33 mouse cellular contexts compared by ENCODE assay signal in the genomic region with DNA sequence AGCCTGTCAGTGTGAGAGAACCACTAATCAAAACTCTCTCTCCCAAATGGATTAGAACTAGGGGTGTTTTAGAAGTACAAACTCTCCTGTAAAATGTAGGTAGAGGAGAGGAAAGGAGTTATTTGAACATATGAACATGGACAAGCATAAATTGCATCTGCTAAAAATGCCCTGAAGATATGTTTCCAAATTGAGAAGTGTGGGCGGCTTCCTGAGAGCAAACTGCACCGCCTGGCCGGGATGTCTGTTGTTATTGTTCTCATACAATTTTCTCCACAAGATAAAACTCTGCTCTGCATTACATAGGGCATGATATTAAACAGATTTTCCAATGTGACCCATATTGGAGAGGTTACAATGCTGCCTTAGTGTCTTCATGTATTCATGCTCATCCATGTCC. TPM values are rescaled to one million over a fixed set of nuclear protein-coding genes. Genes with fewer than 3 reads are reported as not detected.
"Had no signal": no experiment of that assay in that cellular context is flagged by ENCODE, and none has a peak within 500 bp of the region (broad histone marks: within the 10 kb centered on the region; RNA-seq: fewer than 3 reads in every experiment).

No protein-coding gene starts in this region.

- DNase-seq: gastrocnemius, postnatal 14 days; gastrocnemius, postnatal 36 days; heart, adult 11 months; heart, adult 2 months; heart, postnatal 14 days; heart, postnatal 36 days; kidney, adult 11 months; kidney, adult 2 months; kidney, adult 9 months; kidney, postnatal 14 days; kidney, postnatal 36 days; layer of hippocampus, postnatal 36 days; left cerebral cortex, postnatal 4 days had no signal

- ATAC-seq: hindbrain, postnatal 0 days; intestine, embryonic 16.5 days; liver, embryonic 12.5 days had no signal

- H3K9ac ChIP-seq: heart, embryonic 13.5 days; heart, embryonic 15.5 days; hindbrain, embryonic 13.5 days; hindbrain, embryonic 15.5 days; kidney, embryonic 15.5 days; limb, embryonic 13.5 days; limb, embryonic 15.5 days; liver, embryonic 12.5 days; liver, embryonic 14.5 days had no signal

- H3K4me1 ChIP-seq: heart, embryonic 13.5 days; heart, embryonic 15.5 days; hindbrain, embryonic 13.5 days; hindbrain, embryonic 15.5 days; kidney, embryonic 15.5 days; limb, embryonic 13.5 days; limb, embryonic 15.5 days; liver, embryonic 12.5 days had no signal

- H3K4me3 ChIP-seq: heart, adult 2 months; heart, embryonic 13.5 days; heart, embryonic 15.5 days; hindbrain, embryonic 13.5 days; hindbrain, embryonic 15.5 days; kidney, embryonic 15.5 days; limb, embryonic 13.5 days; limb, embryonic 15.5 days; liver, embryonic 12.5 days had no signal

- H3K4me2 ChIP-seq: heart, embryonic 11.5 days; heart, embryonic 13.5 days; heart, embryonic 15.5 days; hindbrain, embryonic 13.5 days; hindbrain, embryonic 15.5 days; kidney, embryonic 15.5 days; limb, embryonic 13.5 days; limb, embryonic 15.5 days; liver, embryonic 12.5 days had no signal

- H3K9me3 ChIP-seq: heart, embryonic 13.5 days; heart, embryonic 15.5 days; hindbrain, embryonic 13.5 days; hindbrain, embryonic 15.5 days; kidney, embryonic 15.5 days; limb, embryonic 13.5 days; limb, embryonic 15.5 days; liver, embryonic 12.5 days had no signal

- H3K36me3 ChIP-seq: heart, embryonic 13.5 days; heart, embryonic 15.5 days; hindbrain, embryonic 13.5 days; hindbrain, embryonic 15.5 days; kidney, embryonic 15.5 days; limb, embryonic 13.5 days; limb, embryonic 15.5 days; liver, embryonic 12.5 days had no signal

- H3K27me3 ChIP-seq: heart, embryonic 13.5 days; heart, embryonic 15.5 days; hindbrain, embryonic 13.5 days; hindbrain, embryonic 15.5 days; kidney, embryonic 15.5 days; limb, embryonic 13.5 days; limb, embryonic 15.5 days; liver, embryonic 12.5 days had no signal

- H3K27ac ChIP-seq: heart, adult 2 months; heart, embryonic 13.5 days; heart, embryonic 15.5 days; hindbrain, embryonic 13.5 days; hindbrain, embryonic 15.5 days; hindbrain, postnatal 0 days; kidney, embryonic 15.5 days; kidney, postnatal 0 days; limb, embryonic 13.5 days; limb, embryonic 15.5 days; liver, embryonic 12.5 days; liver, embryonic 14.5 days had no signal

RNA-seq across cellular contexts. Expression of a gene that starts 48.6 kb away (rescaled TPM):
- total RNA-seq: hematopoietic stem cell, adult 5-6 weeks had no signal
- polyA plus RNA-seq: liver, adult 2 months had no signal

RNA-seq across cellular contexts. Expression of a gene that starts 57.7 kb away (rescaled TPM):
- total RNA-seq: gastrocnemius, adult 8-10 months; gastrocnemius, postnatal 14 days; gastrocnemius, postnatal 36 days; heart, adult 2 months; heart, postnatal 14 days; heart, postnatal 36 days; hematopoietic stem cell, adult 5-6 weeks; liver, adult 2 months had no signal
- polyA plus RNA-seq: gonadal fat pad, adult 2 months; heart, adult 2 months; heart, embryonic 11.5 days; heart, embryonic 13.5 days; heart, embryonic 15.5 days; heart, postnatal 0 days; hindbrain, embryonic 11.5 days; kidney, embryonic 15.5 days; kidney, postnatal 0 days; large intestine, adult 2 months; liver, adult 2 months; liver, embryonic 12.5 days; liver, embryonic 14.5 days had no signal
